In genomic region chr1:62725032-62725678, GRCm38 (mm10) we compare ENCODE assay signal across 12 mouse cellular contexts. TPM values are rescaled to one million over a fixed set of nuclear protein-coding genes. Genes with fewer than 3 reads are reported as not detected.
DNase-seq lines count a peak whose midpoint lies in the region; ATAC-seq lines count a peak whose summit lies in the region.
"Had no signal": no experiment of that assay in that cellular context is flagged by ENCODE, and none has a peak within 500 bp of the region (broad histone marks: within the 10 kb centered on the region; RNA-seq: fewer than 3 reads in every experiment).

No protein-coding gene starts in this region.

- H3K9me3 ChIP-seq in heart, embryonic 14.5 days (ENCODE audit: control insufficient read depth, low read length) = no peaks in the 10 kb centered on the region
- no peaks in the 10 kb centered on the region for H3K9me3 ChIP-seq in lung, embryonic 15.5 days
- H3K9me3 ChIP-seq: embryonic facial prominence, embryonic 12.5 days had no signal

- H3K4me3 ChIP-seq in heart, embryonic 14.5 days (ENCODE audit: control insufficient read depth in 1 of 2, insufficient read depth in 1 of 2, low read depth in 1 of 2, low read length in 2 of 2) = no peak overlapping the region
- no peak overlapping the region for H3K4me3 ChIP-seq in lung, embryonic 15.5 days
- H3K4me3 ChIP-seq: embryonic facial prominence, embryonic 12.5 days had no signal

- intact Hi-C loops in heart, postnatal 25 days (cut with DNase I) = no loop called here

- no peaks in the 10 kb centered on the region for H3K36me3 ChIP-seq in heart, embryonic 14.5 days (ENCODE audit: control insufficient read depth, insufficient read depth, low read length)
- no peaks in the 10 kb centered on the region for H3K36me3 ChIP-seq in lung, embryonic 15.5 days

- H3K4me1 ChIP-seq in heart, embryonic 14.5 days (ENCODE audit: control insufficient read depth in 2 of 2, insufficient read depth in 2 of 2, low read length in 2 of 2) = peaks cover 14 to 29% of the 10 kb centered on the region in 2 experiments
- peaks cover 33% of the 10 kb centered on the region for H3K4me1 ChIP-seq in lung, embryonic 15.5 days

- H3K4me2 ChIP-seq in heart, embryonic 14.5 days (ENCODE audit: low read length) = no peak overlapping the region
- H3K4me2 ChIP-seq in lung, embryonic 15.5 days = no peak overlapping the region
- H3K4me2 ChIP-seq: embryonic facial prominence, embryonic 12.5 days; midbrain, embryonic 11.5 days had no signal

- no peaks in the 10 kb centered on the region for H3K27me3 ChIP-seq in heart, embryonic 14.5 days (ENCODE audit: control insufficient read depth, insufficient read depth, low read length)
- H3K27me3 ChIP-seq in lung, embryonic 15.5 days = no peaks in the 10 kb centered on the region
- H3K27me3 ChIP-seq: embryonic facial prominence, embryonic 12.5 days had no signal

- WGBS in heart, embryonic 14.5 days = 77% methylated on average over 10 of the region's 10 CpGs
- WGBS in lung, embryonic 15.5 days = 53% methylated on average over 10 of the region's 10 CpGs

- DNase-seq in heart, postnatal 25 days (ENCODE audit: low spot score) = no peak
- DNase-seq in ovary, adult 18-20 months (ENCODE audit: low spot score) = peak; percentile 84
- DNase-seq in ovary, postnatal 14 days (ENCODE audit: low spot score) = no peak
- no peak for DNase-seq in thymus, postnatal 10 days (ENCODE audit: low spot score in 2 of 2)
- DNase-seq in layer of hippocampus, postnatal 14 days (ENCODE audit: low spot score in 2 of 2) = no peak
- DNase-seq: gastrocnemius, postnatal 10 days; thymus, adult 18-20 months had no signal

- peak overlapping the region; percentile 3 to 41; a peak in 2 of 4 replicates for H3K27ac ChIP-seq in heart, embryonic 14.5 days (replicated peaks in 1 of 2; ENCODE audit: control insufficient read depth in 1 of 2, insufficient read depth in 1 of 2, low read depth in 2 of 2, low read length in 2 of 2)
- H3K27ac ChIP-seq in lung, embryonic 15.5 days = peak overlapping the region; percentile 69

- ATAC-seq in heart, embryonic 14.5 days (ENCODE audit: insufficient number of reproducible peaks, insufficient read depth, low FRiP score, low read depth) = no peak
- 0 out of 2 replicates have a peak, but pooled peaks have one; percentile 28 for ATAC-seq in lung, embryonic 15.5 days (ENCODE audit: borderline replicate concordance, extremely low read depth, low FRiP score, low TSS enrichment)
- no peak for ATAC-seq in frontal cortex, adult (ENCODE audit: low TSS enrichment)

- H3K9ac ChIP-seq in heart, embryonic 14.5 days (ENCODE audit: low read length) = no peak overlapping the region
- H3K9ac ChIP-seq in lung, embryonic 15.5 days = no peak overlapping the region
- H3K9ac ChIP-seq: embryonic facial prominence, embryonic 12.5 days had no signal

RNA-seq across cellular contexts. Expression of gene Nrp2, which starts 22.1 kb away (rescaled TPM):
- polyA plus RNA-seq in heart, embryonic 14.5 days (2014; fragmentation: Nextera tagmentation; extraction: Ambion mirVana) = 6.1 and 7.5 TPM in 2 replicates
- 10 to 100 TPM; 27.6 to 33.6 TPM for total RNA-seq in heart, postnatal 25 days (2021)
- polyA plus RNA-seq in lung, embryonic 15.5 days (2015; fragmentation: Nextera tagmentation; extraction: Ambion mirVana) = 11.5 and 12.4 TPM in 2 replicates
- total RNA-seq in layer of hippocampus, postnatal 14 days (2021) = 10 to 100 TPM; 70.2 to 79.5 TPM
